Mouse (Mus musculus): ENCODE data around the gene Dyrk1b.

GRCm38 (mm10) chr7:28206044-28206600, 26.9 kb downstream of the Dyrk1b start:
- TF ChIP-seq CTCF (IDR thresholded peaks at IDR 0.05; ENCODE audit: low read depth, low read length): no peak
- TF ChIP-seq GATA1 (IDR thresholded peaks at IDR 0.05; ENCODE audit: borderline replicate concordance, low read length): no peak
- TF ChIP-seq POLR2AphosphoS5 (IDR thresholded peaks at IDR 0.05; ENCODE audit: insufficient replicate concordance, low read depth, low read length): no peak
- TF ChIP-seq GATA2 (IDR thresholded peaks at IDR 0.05; ENCODE audit: borderline replicate concordance, low read depth, low read length): no peak
- TF ChIP-seq TAL1 (conservative IDR thresholded peaks at IDR 0.05; ENCODE audit: low read depth, low read length): no peak
